Mouse (Mus musculus) heart, postnatal 10 days (tissue): Measurements from ENCODE around the gene Dleu7. TPM values are rescaled to one million over a fixed set of nuclear protein-coding genes. Genes with fewer than 3 reads are reported as not detected.

ENCODE experiments used
- total RNA-seq, 2 experiments: library from RNA; stranded (reverse); gene quantifications; 2 replicates each; pipeline ENCODE4 v1.2.3; 2021

The Dleu7 gene
- total RNA-seq, 2 experiments from 2014 or later: 0.17 TPM; not detected in 1

Other genes with a start within 250 kb of the Dleu7 start
- 10 to 100 TPM; 21.1 to 26.8 TPM for gene Rnaseh2b, start 458 bp downstream of the Dleu7 start, total RNA-seq
- gene Gucy1b2, start 163.2 kb upstream of the Dleu7 start, total RNA-seq: not detected